Mouse (Mus musculus) small intestine, adult 2 months (tissue): ENCODE measurements around the gene Dse.

Experiments used
- CTCF ChIP-seq: fragments of 200-500 bp; IDR thresholded peaks from 2 replicates; pipeline ENCODE4 v1.5.1; 2012; ENCODE audit warnings: low read depth, mild to moderate bottlenecking, control low read depth, inconsistent platforms, low read length, moderate library complexity, mixed read lengths; ENCODE audit not compliant: insufficient replicate concordance, insufficient read length; ENCODE audit errors: extremely low read depth
- POLR2A ChIP-seq: fragments of 200-500 bp; IDR thresholded peaks from 2 replicates; pipeline ENCODE4 v1.6.1; 2012; ENCODE audit warnings: low read depth, mild to moderate bottlenecking, control low read depth, inconsistent platforms, low read length, moderate library complexity

DNA sequence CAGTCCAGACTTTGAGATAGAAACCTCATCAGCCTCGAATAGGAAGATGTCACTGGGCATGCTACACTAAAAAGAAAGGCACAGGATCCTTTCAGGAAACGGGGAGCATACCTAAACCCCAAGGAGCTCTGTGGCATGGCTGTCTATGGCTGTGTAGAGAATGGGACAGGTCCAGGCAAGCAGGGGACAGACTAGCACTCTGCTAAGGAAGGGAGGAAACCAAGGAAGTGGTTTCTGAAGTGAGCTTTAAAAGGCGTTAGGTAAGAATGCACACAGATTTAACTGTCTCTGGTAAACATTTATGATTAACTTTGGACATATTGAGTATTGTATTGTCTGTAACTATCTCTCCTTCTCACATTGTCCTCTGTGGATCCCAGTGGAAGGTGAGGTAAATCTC, 10.2 kb downstream of the Dse start:
- TF ChIP-seq CTCF (no peak), POLR2A (no peak)
